Mouse (Mus musculus) E14TG2a.4 (cell line): ENCODE measurements around the gene Cpsf4l.

ENCODE experiments used
- CTCF ChIP-seq: conservative IDR thresholded peaks from 2 replicates; pipeline ENCODE4 v1.5.1; 2014; ENCODE audit warnings: low read length
- POU5F1 ChIP-seq: IDR thresholded peaks from 2 replicates; pipeline ENCODE4 v1.6.1; 2014; ENCODE audit warnings: low read length, borderline replicate concordance

- no peak for TF ChIP-seq CTCF
- TF ChIP-seq POU5F1: no peak
Observed at GRCm38 (mm10) chr11:113699643-113700042, 10.2 kb downstream of the Cpsf4l start.
